Mouse (Mus musculus) right cerebral cortex, postnatal 10 days (tissue): ENCODE measurements around the gene Cacna1s.

Source experiments
- DNase-seq, 2 experiments: peaks; one replicate each; pipeline ENCODE4 v3.0.0; 2021; ENCODE audit warnings: low spot score in 2 of 2

The Cacna1s gene

DNA sequence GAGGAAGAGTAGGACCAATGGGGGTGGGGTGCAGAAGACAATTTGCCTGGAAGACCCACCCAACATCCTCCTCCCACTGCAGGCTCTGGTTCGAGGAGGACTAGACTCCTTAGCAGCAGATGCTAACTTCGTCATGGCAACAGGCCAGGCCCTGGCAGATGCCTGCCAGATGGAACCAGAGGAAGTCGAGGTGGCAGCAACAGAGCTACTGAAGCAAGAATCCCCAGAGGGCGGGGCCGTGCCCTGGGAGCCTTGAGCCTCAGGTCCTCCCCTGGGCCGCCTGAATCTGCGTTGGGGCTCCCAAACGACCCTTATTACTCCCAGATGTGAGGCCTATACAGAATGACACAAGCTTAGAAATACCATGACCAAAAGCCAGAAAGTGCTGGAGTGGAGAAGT lies 66.3 kb downstream of the Cacna1s start:
- peak; percentile 89 to 91 for DNase-seq

DNA sequence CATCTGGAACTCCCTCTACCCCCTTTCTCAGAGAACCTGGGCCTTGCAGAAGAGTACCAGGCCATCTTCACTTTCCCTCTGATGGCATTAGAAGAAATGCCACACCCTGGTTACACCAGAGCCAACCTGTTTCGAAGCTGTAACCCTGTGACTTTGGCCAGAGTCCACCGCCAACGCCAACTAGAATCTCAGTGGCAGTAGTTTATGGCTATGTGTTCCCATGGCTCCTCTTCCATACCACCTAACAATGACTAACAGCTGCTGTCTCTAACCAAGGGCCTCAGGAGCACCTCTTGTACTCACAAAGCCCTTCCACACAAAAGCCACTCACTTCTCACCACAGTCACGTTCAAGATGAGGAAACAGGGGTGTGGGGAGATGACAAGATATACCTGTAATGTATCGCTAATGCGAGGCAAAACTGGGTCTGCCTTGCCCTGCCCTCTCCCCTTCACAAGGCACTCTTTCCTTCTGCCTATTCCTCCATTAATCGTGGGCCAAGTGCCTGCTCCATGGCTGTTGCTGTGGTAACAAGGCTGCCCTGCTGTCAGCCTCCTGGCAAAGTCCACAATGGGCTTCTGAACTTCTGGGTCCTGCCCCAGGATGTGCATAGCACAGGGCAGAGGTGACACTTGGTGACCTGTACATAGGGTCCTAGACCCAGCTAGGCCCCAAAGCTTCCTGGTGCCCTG lies 67.2 kb downstream of the Cacna1s start:
- peak in 1 of 2 experiments; percentile 32 for DNase-seq

DNA sequence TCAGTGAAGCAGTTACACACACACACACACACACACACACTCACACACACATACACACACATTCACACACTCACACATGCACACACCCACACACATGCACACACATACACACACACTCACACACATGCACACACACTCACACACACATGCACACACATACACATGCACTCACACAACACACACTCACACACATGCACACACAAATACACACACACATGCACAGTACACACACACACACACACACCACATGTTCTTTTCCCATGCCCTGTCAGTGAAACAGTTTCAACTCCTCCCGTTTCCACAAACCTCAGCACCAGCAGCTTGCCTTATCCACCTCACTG lies 67.7 kb downstream of the Cacna1s start:
- no peak for DNase-seq

DNA sequence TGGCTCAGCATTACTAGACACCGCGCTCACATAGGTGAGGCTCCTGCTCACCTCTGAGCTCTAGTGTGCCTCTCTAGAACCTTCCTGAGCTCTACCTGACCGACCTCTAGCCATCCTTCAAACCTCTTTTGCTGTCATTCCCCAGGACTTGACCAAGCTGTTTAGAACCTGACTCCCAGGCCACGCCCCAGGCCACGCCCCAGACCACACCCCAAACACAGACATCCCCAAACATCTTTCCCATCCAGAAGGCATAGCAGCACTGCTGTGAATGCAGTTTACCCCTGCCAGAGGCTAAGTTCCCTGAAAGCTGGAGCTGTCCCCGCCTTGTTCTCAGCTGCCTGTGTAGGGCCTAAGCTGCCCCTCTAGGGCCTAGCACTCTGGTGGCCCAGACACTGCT lies 68.2 kb downstream of the Cacna1s start:
- no peak for DNase-seq

DNA sequence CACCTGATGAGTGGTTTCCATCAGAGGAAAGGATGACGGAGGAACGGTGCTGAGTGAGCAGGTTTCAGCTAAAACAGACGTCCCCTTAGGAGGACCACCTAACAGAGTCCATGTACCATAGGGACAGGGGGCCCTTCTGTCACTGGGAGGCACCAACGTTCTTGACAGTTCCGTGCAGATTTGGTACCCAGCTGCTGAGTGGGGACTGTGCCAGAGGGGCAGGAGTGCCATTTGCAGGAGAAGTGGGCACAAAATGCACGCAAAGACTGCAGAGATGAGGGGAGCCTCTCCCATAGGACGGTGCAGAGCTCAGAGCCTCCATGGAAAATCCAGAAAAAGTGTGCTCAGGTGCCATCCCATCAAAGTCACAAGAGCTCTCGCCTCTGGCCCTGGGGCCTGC lies 69.5 kb downstream of the Cacna1s start:
- no peak for DNase-seq

DNA sequence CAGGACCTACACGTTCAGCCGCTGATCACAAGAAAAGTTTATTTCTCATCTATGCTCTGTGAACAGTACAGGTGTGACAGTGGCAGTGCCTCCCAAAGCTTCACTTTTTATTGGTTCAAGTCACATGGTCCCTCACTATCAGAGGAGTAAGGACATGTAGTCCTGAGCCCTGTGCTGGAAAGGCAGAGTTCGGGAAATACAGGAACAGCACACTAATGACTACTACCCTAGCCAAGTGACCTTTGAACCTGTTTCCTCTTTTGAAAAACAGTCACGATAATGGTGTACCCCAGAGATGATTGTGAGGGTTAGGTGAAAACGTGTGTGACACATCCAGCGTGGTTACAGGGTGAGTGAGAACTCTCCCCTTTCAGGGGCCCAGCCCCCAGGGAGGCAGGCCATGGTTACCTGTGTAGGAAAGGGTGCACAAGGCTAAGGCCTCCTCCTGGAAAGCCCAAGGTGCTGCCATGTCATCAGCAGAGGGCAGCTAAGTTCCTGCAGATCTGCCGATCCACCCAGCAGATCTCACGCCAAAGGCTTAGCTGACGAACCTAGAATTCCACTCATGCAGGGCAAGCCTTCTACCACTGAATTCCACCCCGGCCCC lies 73.7 kb downstream of the Cacna1s start:
- no peak for DNase-seq

DNA sequence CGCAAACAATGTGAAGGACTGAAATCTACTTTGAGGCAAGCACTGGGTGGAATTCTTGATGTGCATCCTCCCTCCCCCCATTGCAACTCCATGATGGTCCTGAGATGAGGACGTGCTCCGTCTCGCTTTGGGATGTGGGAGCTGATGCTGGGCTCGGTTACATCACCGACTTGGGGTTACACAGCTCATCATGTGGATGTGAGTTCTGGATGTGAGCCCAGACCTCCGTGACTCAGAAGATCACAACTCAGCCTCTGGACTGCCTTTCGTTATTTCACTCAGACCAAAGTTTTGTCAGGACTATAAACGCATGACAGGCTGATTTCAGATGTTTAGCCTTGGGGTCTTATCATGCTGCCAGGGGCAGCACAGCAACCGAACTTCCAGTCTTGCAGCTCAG lies 74.3 kb downstream of the Cacna1s start:
- no peak for DNase-seq

DNA sequence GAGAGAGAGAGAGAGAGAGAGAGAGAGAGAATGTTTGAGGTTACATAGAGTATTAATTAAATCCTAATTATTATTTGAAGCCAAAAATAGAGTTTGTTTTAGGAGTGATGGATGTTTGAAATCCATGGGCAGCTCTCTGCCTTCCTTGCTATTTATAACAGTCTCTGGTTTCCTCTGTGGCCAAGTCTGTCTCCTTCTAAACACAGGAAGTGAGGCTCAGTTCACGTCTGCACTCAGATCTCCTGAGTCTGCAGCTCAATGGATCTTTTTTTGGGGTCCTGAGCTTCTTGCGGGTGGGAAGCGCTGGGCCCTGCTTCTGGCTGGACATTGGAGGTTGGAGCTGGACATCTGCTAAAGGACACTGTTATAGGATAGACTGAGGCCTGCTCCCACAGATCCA lies 75.3 kb downstream of the Cacna1s start:
- peak in 1 of 2 experiments; percentile 59 for DNase-seq

DNA sequence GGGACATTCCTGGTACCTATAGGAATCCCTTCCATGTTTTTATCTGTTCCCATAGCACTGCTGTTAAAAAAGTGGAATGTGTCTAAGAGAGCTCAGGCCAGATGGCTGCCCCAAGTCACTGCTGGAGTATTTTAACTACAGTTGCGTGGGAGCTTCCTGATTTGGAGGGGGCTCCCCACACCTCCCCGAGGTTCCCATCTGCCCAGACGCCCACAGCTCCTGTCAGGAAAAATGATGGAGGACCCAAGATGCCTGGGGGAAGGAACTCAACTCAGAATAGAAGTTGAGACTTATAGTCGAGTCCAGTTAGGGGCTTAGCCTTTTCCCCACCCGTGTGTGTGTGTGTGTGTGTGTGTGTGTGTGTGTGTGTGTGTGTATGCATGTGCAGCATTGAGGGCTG lies 75.9 kb downstream of the Cacna1s start:
- DNase-seq: peak; percentile 82 to 92

DNA sequence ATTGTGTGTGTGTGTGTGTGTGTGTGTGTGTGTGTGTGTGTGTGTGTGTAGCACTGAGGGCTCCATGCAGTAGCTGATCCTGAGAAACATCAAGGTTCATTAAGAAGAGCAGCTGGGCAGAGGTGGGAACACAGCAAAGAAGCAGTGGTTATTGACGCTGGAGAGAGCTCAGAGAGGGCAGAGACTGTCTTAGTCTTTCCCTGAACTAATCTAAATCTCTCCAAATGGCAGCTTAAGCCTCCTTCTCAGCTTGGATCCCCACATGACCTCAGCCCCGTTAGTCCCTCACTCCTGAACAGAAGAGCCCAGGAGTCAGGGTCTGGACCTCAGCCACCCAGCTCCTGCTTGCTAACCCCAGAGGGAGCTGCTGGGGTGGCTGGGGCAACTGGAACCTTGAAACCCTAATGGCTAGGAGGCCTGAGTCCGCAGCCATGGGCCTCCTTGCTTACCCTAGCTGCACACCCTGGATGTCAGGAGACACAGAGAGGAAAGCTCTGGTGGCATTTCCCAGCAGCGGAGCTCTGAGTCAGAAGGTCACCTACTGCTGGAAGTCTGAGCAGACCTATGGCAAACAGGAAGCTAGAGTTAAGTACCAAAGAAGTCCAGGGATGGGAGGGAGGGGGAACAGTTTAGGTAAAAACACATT lies 76.5 kb downstream of the Cacna1s start:
- no peak for DNase-seq

DNA sequence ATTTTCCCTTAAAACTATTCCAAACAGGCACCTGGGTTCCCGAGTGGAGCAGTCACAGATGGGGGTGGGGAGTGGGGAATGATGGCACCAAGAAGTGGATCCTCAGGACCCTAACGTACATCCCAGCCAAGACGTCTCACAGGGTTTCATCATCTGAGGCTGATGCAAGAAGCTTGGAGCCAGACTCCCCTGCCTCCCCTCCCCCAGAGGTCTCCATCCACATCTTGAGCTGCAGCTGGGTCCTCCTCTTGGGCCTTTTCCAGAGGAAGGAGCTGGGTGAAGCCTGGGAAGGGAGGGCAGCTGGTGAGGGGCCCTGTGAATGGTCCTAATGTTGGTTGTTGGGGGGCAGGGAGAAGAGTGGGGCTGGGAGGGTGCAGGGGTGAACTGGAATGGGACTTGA lies 77.6 kb downstream of the Cacna1s start:
- DNase-seq: peak; percentile 71 to 82

DNA sequence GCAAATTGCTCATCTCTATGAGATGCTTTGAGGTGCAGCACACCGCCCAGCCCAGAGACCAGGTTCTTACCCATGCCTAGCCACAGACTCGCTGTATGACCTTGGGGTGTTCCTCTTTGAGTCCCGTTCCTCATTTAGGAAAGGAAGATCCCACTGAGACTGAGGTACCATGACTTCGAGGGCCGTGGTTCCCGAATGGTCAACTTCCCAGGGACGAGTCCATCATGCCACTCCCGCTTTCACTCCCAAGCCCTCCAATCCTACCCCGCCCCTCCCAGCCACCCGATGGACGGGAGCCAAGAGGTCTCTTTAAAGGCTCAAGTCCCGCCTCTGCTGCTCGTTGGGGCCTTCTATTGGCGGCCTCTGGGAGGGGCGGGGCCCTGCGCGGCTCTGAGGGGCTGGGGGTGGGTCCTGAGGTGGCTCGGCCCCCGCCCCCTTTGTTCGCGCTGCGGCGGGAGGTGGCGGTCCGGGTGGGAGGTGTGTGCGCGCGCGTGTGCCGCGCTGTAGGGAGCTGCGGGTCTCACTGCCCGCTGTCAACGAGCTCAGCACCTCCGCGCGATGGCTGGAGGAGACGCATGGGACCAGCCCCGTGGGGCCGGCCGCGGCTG lies 78.5 kb downstream of the Cacna1s start, which contains the start of gene Kif21b:
Gene Kif21b (plus strand): TSS at position 439 of the 608 bp plus-strand sequence.
- peak; percentile 97 to 98 for DNase-seq

DNA sequence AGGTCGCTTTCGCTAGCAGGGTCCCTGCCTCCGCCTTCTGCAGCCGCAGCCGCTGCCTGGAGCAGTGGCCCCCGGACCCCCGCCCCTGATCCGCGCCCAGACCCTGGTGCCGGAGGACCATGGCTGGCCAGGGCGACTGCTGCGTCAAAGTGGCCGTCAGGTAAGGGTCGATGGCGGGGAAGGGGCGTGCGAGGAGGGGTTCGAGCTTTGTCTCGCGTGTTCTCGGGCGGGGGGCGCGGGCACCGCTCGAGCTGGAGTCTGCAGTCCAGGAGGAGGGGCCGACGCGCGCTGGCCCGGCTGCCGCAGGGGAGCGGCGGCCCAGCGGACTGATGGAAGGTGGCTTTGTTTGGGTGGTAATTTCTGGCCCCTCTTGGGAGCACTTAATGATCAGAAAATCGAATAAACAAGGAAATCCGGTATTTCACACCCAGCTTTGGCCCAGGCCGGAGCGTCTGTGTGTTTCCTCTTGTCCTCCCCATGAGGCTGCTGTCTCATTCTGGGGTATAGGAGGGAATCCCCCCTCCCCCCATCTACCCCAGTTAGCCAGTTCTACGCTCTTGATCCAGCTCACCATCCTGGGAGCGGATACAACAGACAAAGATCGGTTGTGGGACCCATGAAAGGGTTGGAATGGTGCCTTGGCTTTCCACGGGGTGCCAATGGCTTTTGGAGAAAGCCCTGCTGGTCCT lies 79.2 kb downstream of the Cacna1s start:
- DNase-seq: peak; percentile 77 to 80

DNA sequence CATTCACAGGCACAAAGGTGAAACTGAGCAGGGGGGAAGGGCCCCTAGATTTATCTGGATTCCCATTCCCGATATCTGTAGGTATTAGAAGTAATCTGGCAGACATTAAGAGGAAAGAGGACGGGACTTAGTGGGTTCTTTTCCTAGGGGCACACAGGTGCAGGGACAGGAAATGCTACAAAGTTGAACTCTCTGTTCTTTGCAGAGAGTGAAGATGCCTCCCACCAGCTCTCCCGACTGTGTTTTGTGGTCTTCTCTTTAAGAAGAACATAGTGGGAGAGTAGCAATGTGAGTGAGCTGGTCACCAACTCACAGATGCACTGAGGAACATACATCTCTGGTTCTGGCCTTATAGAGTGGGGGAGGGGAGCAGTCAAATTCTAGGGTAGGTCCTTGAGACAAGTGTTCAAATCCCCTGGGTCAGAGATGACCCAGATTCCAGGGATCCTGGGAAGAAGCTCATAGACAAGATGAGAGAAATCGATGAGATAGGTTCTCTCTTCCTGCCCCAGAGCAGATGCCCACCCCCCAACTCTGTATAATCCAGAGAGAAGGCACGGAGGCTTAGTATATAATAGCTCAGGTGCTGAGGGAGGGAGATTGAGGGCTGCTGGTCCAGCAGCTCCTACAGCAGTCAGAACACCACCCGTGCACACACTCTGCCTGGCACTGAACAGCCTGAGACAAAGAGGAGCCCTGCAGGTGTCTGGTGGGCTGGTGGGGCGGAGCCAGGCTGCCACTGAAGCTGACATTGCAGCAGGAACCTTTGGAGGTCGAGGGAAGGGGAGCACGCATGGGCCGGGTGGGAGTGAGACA lies 80.0 kb downstream of the Cacna1s start:
- peak in 1 of 2 experiments; percentile 62 for DNase-seq

DNA sequence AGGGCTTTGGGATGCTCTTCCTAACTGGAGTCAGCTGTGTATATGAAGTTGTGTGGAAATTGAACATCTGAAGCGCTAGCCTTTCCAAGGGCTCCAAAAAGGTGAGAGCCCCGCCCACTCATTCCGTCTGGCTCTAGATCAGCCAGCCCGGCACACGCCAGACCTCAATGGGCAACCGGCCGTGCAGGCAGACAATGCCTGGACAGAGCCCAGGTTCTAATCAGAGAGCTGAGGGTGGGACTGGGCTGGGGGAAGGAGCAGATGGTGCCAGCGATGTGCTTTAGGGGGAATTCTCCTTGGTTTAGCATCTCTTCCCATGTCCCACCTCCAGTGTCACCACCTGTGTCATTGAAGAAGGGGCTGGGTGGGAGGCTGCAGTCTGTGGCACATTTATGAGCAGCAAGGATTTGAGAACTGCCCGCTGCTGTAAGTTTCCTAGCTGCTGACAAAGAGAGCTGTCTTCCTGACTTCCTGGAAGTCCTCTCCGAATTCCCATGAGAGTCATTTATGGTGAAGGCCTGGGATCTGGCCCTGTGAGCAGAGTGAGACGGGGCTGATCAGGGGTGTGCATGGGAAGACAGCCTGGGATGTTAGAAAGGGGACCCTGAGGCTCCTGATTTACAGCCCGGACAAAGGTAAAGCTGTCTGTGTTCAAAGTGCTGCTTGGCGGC lies 81.2 kb downstream of the Cacna1s start:
- DNase-seq: peak; percentile 66 to 75

DNA sequence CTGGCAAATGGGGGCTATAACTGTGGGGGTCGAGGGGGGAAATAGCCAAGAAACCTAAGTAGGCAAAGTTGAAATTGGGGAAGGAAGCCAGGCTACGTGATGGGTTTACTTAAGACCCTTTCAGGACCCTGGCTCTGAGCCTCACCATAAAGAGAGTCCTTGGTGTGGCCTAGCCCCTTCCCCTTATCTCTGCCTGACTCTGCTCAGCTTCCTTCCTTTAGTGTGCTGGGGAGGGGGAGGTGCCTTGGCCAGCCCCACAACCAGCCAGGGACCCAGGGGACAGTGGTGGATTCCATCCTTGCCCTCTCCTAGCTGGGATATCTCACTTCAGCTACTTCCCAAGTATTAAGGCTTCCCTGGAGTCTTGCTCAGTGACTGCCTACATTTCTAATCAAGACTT lies 82.0 kb downstream of the Cacna1s start:
- DNase-seq: no peak

DNA sequence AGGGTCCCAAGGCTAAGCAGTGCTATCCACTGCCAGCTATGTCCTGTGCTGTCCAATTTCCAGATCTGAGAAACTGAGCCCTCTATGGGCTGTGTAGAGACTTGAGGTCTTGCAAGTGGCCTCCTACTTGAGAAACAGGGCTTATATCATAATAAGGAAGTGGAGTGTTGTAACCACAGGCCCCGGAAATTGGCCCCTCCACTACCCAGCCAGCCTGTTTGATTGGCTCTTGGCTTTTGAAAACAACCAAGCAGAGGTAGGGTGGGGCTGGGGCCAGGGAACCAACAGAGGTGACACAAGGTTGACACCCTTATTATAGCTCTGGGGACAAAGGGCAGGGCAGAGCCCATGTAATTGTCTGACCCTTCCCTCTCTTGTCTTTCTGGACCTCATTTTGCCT lies 82.5 kb downstream of the Cacna1s start:
- peak in 1 of 2 experiments; percentile 37 for DNase-seq

DNA sequence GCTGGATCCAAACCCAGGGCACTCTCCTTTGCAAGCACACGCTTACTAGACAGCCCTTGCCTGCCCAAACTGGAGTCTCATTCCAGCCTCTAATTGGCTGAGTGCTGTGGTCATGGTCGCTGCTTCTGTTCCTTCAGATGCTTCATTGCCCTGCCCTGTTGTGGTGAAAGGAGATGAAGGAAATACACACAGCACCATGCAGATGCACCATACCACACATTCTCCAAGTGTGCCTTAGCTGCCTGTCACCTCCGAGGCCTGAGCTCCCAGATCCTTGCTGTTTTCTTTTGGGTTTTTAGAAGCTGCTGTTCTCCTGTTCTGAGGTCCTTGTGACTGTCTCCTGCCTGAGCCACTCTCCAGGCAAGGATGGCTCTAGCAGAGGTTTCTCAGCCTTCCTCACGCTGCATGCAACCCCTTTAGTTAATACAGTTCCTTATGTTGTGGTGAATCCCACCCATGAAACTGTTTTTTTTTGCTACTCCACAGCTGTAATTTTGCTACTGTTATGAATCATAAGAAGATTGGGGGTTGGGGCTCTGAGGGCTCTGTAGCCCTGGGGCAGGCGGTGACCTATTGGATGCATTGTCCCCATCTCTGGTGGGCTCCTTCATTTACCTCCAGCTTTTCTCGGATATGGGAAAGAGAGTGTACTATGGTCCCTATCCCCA lies 83.4 kb downstream of the Cacna1s start:
- peak in 1 of 2 experiments; percentile 29 for DNase-seq

DNA sequence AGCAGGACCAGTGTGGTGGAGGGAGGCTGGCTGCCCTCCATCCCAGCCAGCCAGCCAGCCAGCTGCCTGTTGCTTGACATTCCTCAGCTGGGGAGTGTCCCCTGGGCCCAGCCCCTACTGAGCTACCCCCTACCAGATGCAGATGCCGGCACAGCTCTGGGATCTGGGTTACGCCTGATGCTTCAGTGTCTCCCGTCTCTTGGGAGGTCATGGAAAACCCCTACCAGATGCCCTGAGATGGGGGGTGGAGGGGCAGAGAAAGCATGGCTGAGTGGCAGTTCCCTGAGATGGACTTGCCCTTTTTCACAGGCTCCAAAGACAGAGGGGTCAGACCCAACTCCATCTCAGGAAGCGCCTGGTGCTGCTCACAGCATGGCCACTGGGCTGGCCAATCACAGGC lies 84.0 kb downstream of the Cacna1s start:
- peak in 1 of 2 experiments; percentile 33 for DNase-seq

DNA sequence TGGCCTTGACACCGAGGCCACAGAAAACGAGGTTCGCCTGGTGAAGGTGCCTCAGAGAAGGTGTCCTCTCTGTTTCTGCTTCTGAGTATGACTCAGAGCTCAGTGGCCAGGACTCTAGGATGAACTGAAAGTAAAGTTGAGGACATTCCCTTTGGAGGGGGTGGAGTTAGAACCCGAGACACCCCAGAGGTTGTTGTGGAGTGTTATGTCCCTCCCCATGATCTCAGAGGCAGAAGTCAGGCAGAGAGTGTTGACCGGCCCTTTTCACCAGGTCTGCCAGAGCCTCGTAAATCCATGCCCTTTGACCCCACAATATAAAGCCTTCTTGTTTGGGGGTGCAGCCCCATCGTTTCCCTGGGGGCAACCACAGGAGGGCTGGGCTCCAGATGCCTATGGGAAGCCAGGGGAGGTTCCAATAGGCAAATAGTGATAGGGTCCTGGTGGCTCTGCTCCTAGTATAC lies 84.6 kb downstream of the Cacna1s start:
- DNase-seq: no peak
